Mouse (Mus musculus) cortical plate, adult 2 months (tissue): ENCODE results near the gene Def8.
"Not testable (repeated sequence)": the region's sequence is repeated elsewhere in the genome, so short reads cannot be mapped to it uniquely, and the experiment has no call there.

Source experiments
- CTCF ChIP-seq: fragments of 200-500 bp; IDR thresholded peaks from 2 replicates; pipeline ENCODE4 v1.5.1; 2011; ENCODE audit warnings: mild to moderate bottlenecking, control low read depth, low read length; ENCODE audit not compliant: insufficient read depth; ENCODE audit errors: extremely low read depth
- POLR2A ChIP-seq: fragments of 200-500 bp; IDR thresholded peaks from 2 replicates; pipeline ENCODE4 v1.6.1; 2011; ENCODE audit warnings: mild to moderate bottlenecking, low read length, control low read depth; ENCODE audit not compliant: insufficient read depth; ENCODE audit errors: extremely low read depth

GRCm38 (mm10) chr8:123474549-123474948 is 51.2 kb downstream of the Def8 start:
- not testable (repeated sequence) for TF ChIP-seq CTCF, POLR2A
